Mouse (Mus musculus): ENCODE measurements around the gene 1700029P11Rik. TPM values are rescaled to one million over a fixed set of nuclear protein-coding genes. Genes with fewer than 3 reads are reported as not detected.

Gene 1700029P11Rik
- polyA plus RNA-seq, 1 experiment from 2014 or later: not detected

DNA sequence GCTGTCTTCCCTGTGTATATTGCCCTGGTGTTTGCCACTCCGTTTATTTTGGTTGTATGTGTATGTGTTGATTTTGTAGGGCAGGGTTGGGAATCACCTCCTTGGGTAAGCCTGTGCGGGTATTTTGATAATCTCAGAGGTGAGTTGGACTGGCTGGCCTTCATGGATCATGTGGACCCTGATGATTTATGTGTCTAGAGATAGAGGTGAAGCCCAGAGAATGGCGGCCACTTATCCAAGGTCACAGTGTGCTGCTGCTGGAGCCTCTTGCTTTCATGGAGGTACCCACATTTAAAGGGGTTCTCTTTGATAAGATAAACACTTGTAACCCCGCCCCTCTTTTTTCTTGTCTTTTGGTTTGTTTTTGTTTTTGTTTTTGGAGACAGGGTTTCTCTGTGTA, 40.6 kb upstream of the 1700029P11Rik start:
- 86% methylated on average over 4 of the region's 4 CpGs for WGBS
- no peak for ATAC-seq (ENCODE audit: low FRiP score, low TSS enrichment)
- no peaks in the 10 kb centered on the region for H3K27me3 ChIP-seq (ENCODE audit: control insufficient read depth, insufficient read depth, low read length)

DNA sequence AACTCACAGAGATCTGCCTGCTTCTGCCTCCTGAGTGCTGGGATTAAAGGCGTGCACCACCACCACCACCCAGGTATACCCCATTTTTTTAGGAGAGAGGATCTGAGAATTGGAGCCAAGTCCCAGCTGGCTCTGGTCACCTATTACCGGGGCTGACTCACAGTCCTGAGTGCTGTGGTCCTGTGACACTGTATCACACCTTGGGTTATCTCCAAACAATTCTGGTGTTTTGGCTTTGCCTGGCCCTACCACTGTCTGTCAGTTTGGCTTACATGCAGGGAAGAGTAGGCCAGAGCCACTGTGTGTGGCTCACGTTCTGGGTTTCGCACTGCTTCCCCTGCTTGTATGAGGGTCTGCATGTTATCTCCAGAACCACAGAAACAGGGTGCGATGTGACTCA, 40.1 kb upstream of the 1700029P11Rik start:
- no peak for ATAC-seq (ENCODE audit: low FRiP score, low TSS enrichment)

More for the DNA sequence above, 40.6 kb upstream of the 1700029P11Rik start:
- Histone ChIP-seq H3K4me1 (ENCODE audit: control insufficient read depth, insufficient read depth, low read length) (peaks cover 28% of the 10 kb centered on the region), H3K9ac (ENCODE audit: low read depth, low read length) (no peak overlapping the region), H3K4me3 (ENCODE audit: low read length) (no peak overlapping the region), H3K4me2 (replicated peaks; ENCODE audit: low read depth, low read length) (no peak overlapping the region), H3K9me3 (ENCODE audit: control insufficient read depth, low read length) (no peaks in the 10 kb centered on the region), H3K27ac (ENCODE audit: low read depth, low read length) (no peak overlapping the region), H3K36me3 (ENCODE audit: control insufficient read depth, insufficient read depth, low read length) (no peaks in the 10 kb centered on the region)

DNA sequence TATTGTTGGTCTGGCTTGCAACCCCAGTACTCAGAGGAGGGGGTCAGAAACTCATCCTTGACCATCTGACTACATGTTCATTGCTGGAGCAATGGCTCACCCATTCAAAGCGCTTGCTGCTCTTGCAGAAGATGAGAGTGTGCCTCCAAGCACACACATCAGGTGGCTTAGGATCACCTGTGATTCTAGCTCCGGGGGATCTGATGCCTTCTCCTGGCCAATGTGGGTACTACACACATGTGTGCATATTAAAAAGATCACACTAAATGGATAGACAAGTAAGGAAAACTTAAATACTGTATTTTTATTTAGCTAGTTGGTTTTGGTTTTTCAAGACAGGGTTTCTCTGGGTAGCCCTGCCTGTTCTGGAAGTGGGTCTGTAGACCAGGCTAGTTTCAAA, 39.3 kb upstream of the 1700029P11Rik start:
- H3K4me1 ChIP-seq (ENCODE audit: control insufficient read depth, insufficient read depth, low read length): peaks cover 26% of the 10 kb centered on the region
- 86% methylated on average over 2 of the region's 2 CpGs for WGBS
- ATAC-seq (ENCODE audit: low FRiP score, low TSS enrichment): no peak

More for the DNA sequence above, 40.1 kb upstream of the 1700029P11Rik start:
- no peak overlapping the region for H3K9ac ChIP-seq (ENCODE audit: low read depth, low read length)
- no peaks in the 10 kb centered on the region for H3K27me3 ChIP-seq (ENCODE audit: control insufficient read depth, insufficient read depth, low read length)
- no peaks in the 10 kb centered on the region for H3K36me3 ChIP-seq (ENCODE audit: control insufficient read depth, insufficient read depth, low read length)
- no peaks in the 10 kb centered on the region for H3K9me3 ChIP-seq (ENCODE audit: control insufficient read depth, low read length)
- H3K4me2 ChIP-seq (replicated peaks; ENCODE audit: low read depth, low read length): no peak overlapping the region
- 87% methylated on average over 5 of the region's 5 CpGs for WGBS
- peaks cover 28% of the 10 kb centered on the region for H3K4me1 ChIP-seq (ENCODE audit: control insufficient read depth, insufficient read depth, low read length)
- no peak overlapping the region for H3K4me3 ChIP-seq (ENCODE audit: low read length)
- no peak overlapping the region for H3K27ac ChIP-seq (ENCODE audit: low read depth, low read length)

DNA sequence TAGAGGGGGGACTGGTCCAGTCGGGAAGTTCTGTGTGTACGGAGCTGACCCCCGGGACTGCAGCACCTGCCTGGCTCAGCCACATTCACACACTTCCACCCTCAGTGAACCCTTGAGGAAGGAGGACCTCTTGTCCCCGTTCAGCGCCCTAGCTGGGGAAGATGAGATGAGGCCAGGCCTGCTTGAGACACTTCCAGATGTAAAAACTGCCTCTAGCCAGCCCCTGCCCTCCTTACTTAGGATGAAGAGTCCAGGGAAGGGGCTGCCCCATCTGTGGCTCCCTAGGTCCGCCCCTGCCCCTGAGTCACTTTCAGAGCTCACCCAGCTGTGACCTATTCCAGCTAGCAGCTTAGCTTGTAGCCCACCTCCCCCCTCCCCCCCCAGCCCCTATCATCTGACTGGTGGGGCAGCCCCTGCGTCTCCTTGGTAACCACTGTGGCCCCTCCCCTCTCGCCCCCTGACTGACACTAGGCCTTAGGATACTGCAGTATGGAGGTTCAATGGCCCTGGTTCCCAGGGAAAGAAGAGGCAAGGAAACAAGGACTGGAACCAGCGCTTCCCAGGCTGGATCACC, 37.1 kb upstream of the 1700029P11Rik start:
- H3K36me3 ChIP-seq (ENCODE audit: control insufficient read depth, insufficient read depth, low read length): no peaks in the 10 kb centered on the region
- H3K4me1 ChIP-seq (ENCODE audit: control insufficient read depth, insufficient read depth, low read length): peaks cover 8% of the 10 kb centered on the region
- no peaks in the 10 kb centered on the region for H3K9me3 ChIP-seq (ENCODE audit: control insufficient read depth, low read length)
- peak overlapping the region; percentile 62; the same call in 1 of the 2 replicates for H3K27ac ChIP-seq (ENCODE audit: low read depth, low read length)
- H3K9ac ChIP-seq (ENCODE audit: low read depth, low read length): no peak overlapping the region
- ATAC-seq (ENCODE audit: low FRiP score, low TSS enrichment): peak; percentile 86
- H3K4me3 ChIP-seq (ENCODE audit: low read length): no peak overlapping the region
- 9% methylated on average over 9 of the region's 9 CpGs for WGBS
- H3K4me2 ChIP-seq (replicated peaks; ENCODE audit: low read depth, low read length): peak overlapping the region; percentile 26; the same call in 1 of the 2 replicates
- no peaks in the 10 kb centered on the region for H3K27me3 ChIP-seq (ENCODE audit: control insufficient read depth, insufficient read depth, low read length)

More for the DNA sequence above, 39.3 kb upstream of the 1700029P11Rik start:
- no peaks in the 10 kb centered on the region for H3K9me3 ChIP-seq (ENCODE audit: control insufficient read depth, low read length)
- no peak overlapping the region for H3K9ac ChIP-seq (ENCODE audit: low read depth, low read length)
- H3K4me2 ChIP-seq (replicated peaks; ENCODE audit: low read depth, low read length): no peak overlapping the region
- H3K27ac ChIP-seq (ENCODE audit: low read depth, low read length): no peak overlapping the region
- H3K4me3 ChIP-seq (ENCODE audit: low read length): no peak overlapping the region
- H3K36me3 ChIP-seq (ENCODE audit: control insufficient read depth, insufficient read depth, low read length): no peaks in the 10 kb centered on the region
- no peaks in the 10 kb centered on the region for H3K27me3 ChIP-seq (ENCODE audit: control insufficient read depth, insufficient read depth, low read length)

DNA sequence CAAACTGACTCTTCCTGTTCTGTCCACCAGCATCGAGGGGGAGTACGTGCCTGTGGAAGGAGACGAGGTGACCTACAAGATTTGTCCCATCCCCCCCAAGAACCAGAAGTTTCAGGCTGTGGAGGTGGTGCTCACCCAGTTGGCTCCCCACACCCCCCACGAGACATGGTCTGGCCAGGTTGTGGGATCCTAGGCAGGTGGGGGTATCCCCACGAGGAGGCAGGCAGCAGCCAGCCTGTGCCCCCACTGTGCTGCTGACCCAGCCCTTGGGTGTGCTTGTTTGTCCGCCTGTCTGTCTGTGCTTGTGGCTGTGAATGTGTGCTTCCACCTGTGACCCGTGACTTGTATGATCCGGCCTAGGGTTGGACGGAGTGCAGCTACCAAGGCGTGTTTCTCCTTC, 31.3 kb upstream of the 1700029P11Rik start:
- H3K9ac ChIP-seq (ENCODE audit: low read depth, low read length): no peak overlapping the region
- no peaks in the 10 kb centered on the region for H3K4me1 ChIP-seq (ENCODE audit: control insufficient read depth, insufficient read depth, low read length)
- WGBS: 81% methylated on average over 10 of the region's 10 CpGs
- ATAC-seq (ENCODE audit: low FRiP score, low TSS enrichment): no peak
- H3K9me3 ChIP-seq (ENCODE audit: control insufficient read depth, low read length): no peaks in the 10 kb centered on the region
- H3K27me3 ChIP-seq (ENCODE audit: control insufficient read depth, insufficient read depth, low read length): no peaks in the 10 kb centered on the region
- peaks cover 11% of the 10 kb centered on the region for H3K36me3 ChIP-seq (ENCODE audit: control insufficient read depth, insufficient read depth, low read length)
- H3K27ac ChIP-seq (ENCODE audit: low read depth, low read length): no peak overlapping the region
- no peak overlapping the region for H3K4me2 ChIP-seq (replicated peaks; ENCODE audit: low read depth, low read length)
- no peak overlapping the region for H3K4me3 ChIP-seq (ENCODE audit: low read length)

DNA sequence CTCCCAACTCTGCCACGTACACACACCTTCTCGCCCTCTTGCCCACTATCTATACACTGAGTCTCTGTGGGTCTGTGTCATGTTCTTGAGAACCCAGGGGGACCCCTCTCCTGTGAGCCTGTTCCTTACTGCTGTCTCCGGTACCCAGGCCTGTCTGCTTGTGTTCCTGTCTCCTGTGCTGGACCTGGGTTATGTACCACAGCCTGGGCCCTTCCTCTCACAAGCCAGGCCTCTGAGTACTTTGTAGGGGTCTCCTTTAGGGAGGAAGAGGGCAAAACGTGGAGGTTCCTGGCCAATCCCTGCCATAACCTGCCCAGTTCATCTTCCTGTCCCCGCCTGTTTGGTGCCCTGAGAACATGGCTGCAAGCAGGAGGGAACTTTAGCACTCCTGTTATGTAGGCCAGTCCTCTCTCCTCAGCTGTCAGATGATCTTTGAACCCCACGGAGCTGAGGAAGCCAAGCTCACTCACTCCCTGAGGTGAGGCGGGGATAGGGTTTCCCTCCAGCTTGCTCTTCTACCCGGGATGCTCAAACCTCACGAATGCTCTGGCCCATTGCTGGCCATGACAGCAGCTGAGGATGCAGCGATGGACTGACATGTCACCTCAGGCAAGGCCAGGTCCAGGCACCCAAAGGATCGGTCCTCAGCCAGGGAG, 30.7 kb upstream of the 1700029P11Rik start:
- Histone ChIP-seq H3K4me1 (ENCODE audit: control insufficient read depth, insufficient read depth, low read length) (no peaks in the 10 kb centered on the region), H3K9me3 (ENCODE audit: control insufficient read depth, low read length) (no peaks in the 10 kb centered on the region), H3K9ac (ENCODE audit: low read depth, low read length) (no peak overlapping the region), H3K4me3 (ENCODE audit: low read length) (no peak overlapping the region), H3K4me2 (replicated peaks; ENCODE audit: low read depth, low read length) (no peak overlapping the region), H3K36me3 (ENCODE audit: control insufficient read depth, insufficient read depth, low read length) (peaks cover 11% of the 10 kb centered on the region), H3K27ac (ENCODE audit: low read depth, low read length) (no peak overlapping the region), H3K27me3 (ENCODE audit: control insufficient read depth, insufficient read depth, low read length) (no peaks in the 10 kb centered on the region)
- ATAC-seq (ENCODE audit: low FRiP score, low TSS enrichment): no peak
- WGBS: 68% methylated on average over 11 of the region's 11 CpGs

DNA sequence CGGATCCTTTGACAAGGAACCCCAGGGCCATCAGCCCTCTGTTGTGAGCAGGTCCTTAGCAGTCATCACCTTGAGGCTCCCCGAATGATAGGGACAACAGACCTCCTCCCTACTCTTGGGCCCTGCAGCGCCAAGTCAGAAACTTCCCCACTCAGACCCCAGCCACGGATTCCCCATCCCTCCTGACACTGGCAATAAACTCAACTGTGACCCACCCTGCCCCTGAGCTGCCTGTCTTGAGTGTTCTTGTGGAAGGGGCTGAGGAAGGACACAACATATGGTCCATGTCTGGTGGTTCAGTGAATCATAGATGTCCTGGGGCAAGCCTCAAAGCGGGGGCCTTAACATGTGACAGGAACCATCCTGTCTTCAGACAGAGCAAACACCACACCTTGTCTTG, 29.6 kb upstream of the 1700029P11Rik start:
- peaks cover 19% of the 10 kb centered on the region for H3K36me3 ChIP-seq (ENCODE audit: control insufficient read depth, insufficient read depth, low read length)
- H3K9me3 ChIP-seq (ENCODE audit: control insufficient read depth, low read length): no peaks in the 10 kb centered on the region
- H3K4me3 ChIP-seq (ENCODE audit: low read length): no peak overlapping the region
- no peaks in the 10 kb centered on the region for H3K4me1 ChIP-seq (ENCODE audit: control insufficient read depth, insufficient read depth, low read length)
- H3K27me3 ChIP-seq (ENCODE audit: control insufficient read depth, insufficient read depth, low read length): no peaks in the 10 kb centered on the region
- H3K4me2 ChIP-seq (replicated peaks; ENCODE audit: low read depth, low read length): no peak overlapping the region
- no peak for ATAC-seq (ENCODE audit: low FRiP score, low TSS enrichment)
- WGBS: 65% methylated on average over 5 of the region's 5 CpGs
- H3K27ac ChIP-seq (ENCODE audit: low read depth, low read length): no peak overlapping the region
- no peak overlapping the region for H3K9ac ChIP-seq (ENCODE audit: low read depth, low read length)

DNA sequence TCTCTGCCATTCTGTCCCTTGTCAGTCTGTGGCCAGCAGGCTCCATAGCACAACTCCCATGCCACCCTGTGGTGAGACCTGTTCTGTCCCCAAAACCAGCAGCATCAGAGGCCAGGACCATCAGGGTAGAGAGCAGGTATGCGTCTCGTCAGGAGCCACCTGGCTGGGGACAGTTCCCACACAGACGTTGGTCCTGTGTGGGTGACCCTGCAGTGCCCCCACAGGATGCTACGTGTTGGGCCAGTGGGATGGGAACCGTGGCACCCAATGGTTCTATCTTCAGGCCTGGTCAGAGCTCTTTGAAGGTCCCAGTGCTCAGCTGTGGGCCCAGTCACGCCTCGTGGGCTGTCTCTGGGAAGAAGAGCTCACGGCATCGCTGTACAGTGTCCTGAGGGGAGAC, 29.2 kb upstream of the 1700029P11Rik start:
- ATAC-seq (ENCODE audit: low FRiP score, low TSS enrichment): no peak
- Histone ChIP-seq H3K9me3 (ENCODE audit: control insufficient read depth, low read length) (no peaks in the 10 kb centered on the region), H3K4me1 (ENCODE audit: control insufficient read depth, insufficient read depth, low read length) (no peaks in the 10 kb centered on the region), H3K4me3 (ENCODE audit: low read length) (no peak overlapping the region), H3K4me2 (replicated peaks; ENCODE audit: low read depth, low read length) (no peak overlapping the region), H3K9ac (ENCODE audit: low read depth, low read length) (no peak overlapping the region), H3K36me3 (ENCODE audit: control insufficient read depth, insufficient read depth, low read length) (peaks cover 19% of the 10 kb centered on the region), H3K27me3 (ENCODE audit: control insufficient read depth, insufficient read depth, low read length) (no peaks in the 10 kb centered on the region), H3K27ac (ENCODE audit: low read depth, low read length) (no peak overlapping the region)
- WGBS: 88% methylated on average over 9 of the region's 9 CpGs

DNA sequence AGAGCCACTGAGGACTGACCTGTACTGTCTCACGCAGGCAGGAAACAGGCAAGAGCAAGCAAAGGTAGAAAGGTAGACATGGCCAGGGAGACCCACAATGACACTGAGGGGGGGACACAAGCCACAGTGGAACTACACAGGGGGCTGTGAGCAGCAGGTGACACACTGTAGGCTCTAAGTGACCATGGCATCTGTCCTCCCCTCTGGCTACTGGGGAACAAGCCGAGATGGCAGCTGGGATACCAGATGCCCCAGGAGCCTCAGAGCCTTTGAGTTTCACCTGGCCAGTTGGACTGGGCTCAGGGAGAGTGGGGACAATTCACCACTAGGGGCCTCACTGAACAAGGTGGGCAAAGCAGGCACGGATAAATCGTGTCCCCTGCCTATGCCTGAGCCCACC, 28.0 kb upstream of the 1700029P11Rik start:
- H3K9ac ChIP-seq (ENCODE audit: low read depth, low read length): no peak overlapping the region
- no peak overlapping the region for H3K27ac ChIP-seq (ENCODE audit: low read depth, low read length)
- H3K27me3 ChIP-seq (ENCODE audit: control insufficient read depth, insufficient read depth, low read length): no peaks in the 10 kb centered on the region
- ATAC-seq (ENCODE audit: low FRiP score, low TSS enrichment): no peak
- H3K4me3 ChIP-seq (ENCODE audit: low read length): no peak overlapping the region
- WGBS: 81% methylated on average over 4 of the region's 4 CpGs
- peaks cover 19% of the 10 kb centered on the region for H3K36me3 ChIP-seq (ENCODE audit: control insufficient read depth, insufficient read depth, low read length)
- no peaks in the 10 kb centered on the region for H3K4me1 ChIP-seq (ENCODE audit: control insufficient read depth, insufficient read depth, low read length)
- H3K9me3 ChIP-seq (ENCODE audit: control insufficient read depth, low read length): no peaks in the 10 kb centered on the region
- H3K4me2 ChIP-seq (replicated peaks; ENCODE audit: low read depth, low read length): no peak overlapping the region
